Mouse (Mus musculus) hindbrain, embryonic 15.5 days (tissue): ENCODE measurements around the gene Mettl6. TPM values are rescaled to one million over a fixed set of nuclear protein-coding genes. Genes with fewer than 3 reads are reported as not detected.

Experiments
- ATAC-seq: fragments of 200-750 bp; cut with Nextera tagmentation; 2 replicates; pipeline ENCODE4 v1.8.0; 2017; ENCODE audit warnings: low read depth, moderate number of reproducible peaks, moderate TSS enrichment; ENCODE audit not compliant: low FRiP score
- H3K27ac ChIP-seq: fragments of 300-500 bp; sonication (generic); replicated peaks from 2 replicates; pipeline ENCODE4 v1.5.1; 2015; ENCODE audit warnings: mild to moderate bottlenecking, inconsistent platforms
- H3K27me3 ChIP-seq: fragments of 300-500 bp; sonication (generic); 2 replicates; pipeline ENCODE4 v1.6.1; 2015; ENCODE audit warnings: control low read depth, inconsistent platforms
- H3K36me3 ChIP-seq: fragments of 300-500 bp; sonication (generic); 2 replicates; pipeline ENCODE4 v1.6.1; 2015; ENCODE audit warnings: control low read depth, inconsistent platforms
- H3K4me1 ChIP-seq: fragments of 300-500 bp; sonication (generic); replicated peaks from 2 replicates; pipeline ENCODE4 v1.6.1; 2015; ENCODE audit warnings: control low read depth, inconsistent platforms
- H3K4me2 ChIP-seq: fragments of 300-500 bp; sonication (generic); 2 replicates; pipeline ENCODE4 v1.6.1; 2015; ENCODE audit warnings: moderate library complexity, mild to moderate bottlenecking, inconsistent platforms
- H3K4me3 ChIP-seq: fragments of 300-500 bp; sonication (generic); 2 replicates; pipeline ENCODE4 v1.5.1; 2015; ENCODE audit warnings: mild to moderate bottlenecking, inconsistent platforms
- H3K9ac ChIP-seq: fragments of 300-500 bp; sonication (generic); 2 replicates; pipeline ENCODE4 v1.6.1; 2015; ENCODE audit warnings: inconsistent platforms
- H3K9me3 ChIP-seq: fragments of 300-500 bp; sonication (generic); 2 replicates; pipeline ENCODE4 v1.6.1; 2016; ENCODE audit warnings: control low read depth, inconsistent platforms
- WGBS: fragments of 180-500 bp; shearing (Covaris S2); methylation state at CpG from one replicate; pipeline ENCODE4 v1.1.7; 2015; 5-methylcytosine and 5-hydroxymethylcytosine counted together
- polyA plus RNA-seq: library from polyadenylated mRNA; unstranded; fragments of >200 nt; fragmentation: Nextera tagmentation; extraction: Ambion mirVana; gene quantifications from 2 replicates; pipeline ENCODE4 v1.2.1, GENCODE M21; 2015

The Mettl6 gene
- polyA plus RNA-seq, 1 experiment from 2014 or later, result 37.9 TPM

- Histone ChIP-seq H3K27me3 (no peaks in the 10 kb centered on the region), H3K4me2 (no peak overlapping the region), H3K4me1 (peaks cover 24% of the 10 kb centered on the region), H3K27ac (no peak overlapping the region), H3K9me3 (no peaks in the 10 kb centered on the region), H3K36me3 (no peaks in the 10 kb centered on the region), H3K9ac (no peak overlapping the region), H3K4me3 (no peak overlapping the region)
- WGBS, result 68% methylated on average over 8 of the region's 8 CpGs
- ATAC-seq, result no peak
Measured at GRCm38 (mm10) chr14:31437826-31438529, 56.9 kb downstream of the Mettl6 start.

- H3K4me2 ChIP-seq, result peak within 1 kb of the TSS; percentile 75
- peak within 1 kb of the TSS; percentile 83 for H3K9ac ChIP-seq
- H3K27ac ChIP-seq, result peak within 1 kb of the TSS; percentile 91
- no peaks in the 10 kb centered on the region for H3K9me3 ChIP-seq
- peak within 1 kb of the TSS; percentile 60 for H3K4me3 ChIP-seq
- WGBS, result 7% methylated on average over 49 of the region's 49 CpGs
- peak; percentile 94 for ATAC-seq
- no peaks in the 10 kb centered on the region for H3K27me3 ChIP-seq
- no peaks in the 10 kb centered on the region for H3K36me3 ChIP-seq
- H3K4me1 ChIP-seq, result peaks cover 36% of the 10 kb centered on the region
Measured at GRCm38 (mm10) chr14:31435930-31436693, 58.7 kb downstream of the Mettl6 start, which contains the start of gene Sh3bp5. Gene Sh3bp5 (minus strand): TSS chr14:31436078.

- Histone ChIP-seq H3K27ac (peak overlapping the region; percentile 91), H3K9ac (peak overlapping the region; percentile 83), H3K4me2 (peak overlapping the region; percentile 75), H3K27me3 (no peaks in the 10 kb centered on the region), H3K9me3 (no peaks in the 10 kb centered on the region), H3K4me1 (peaks cover 39% of the 10 kb centered on the region), H3K4me3 (peak overlapping the region; percentile 60), H3K36me3 (no peaks in the 10 kb centered on the region)
- WGBS, result under 1% methylated on average over 53 of the region's 53 CpGs
- ATAC-seq, result peak; percentile 81
Measured at GRCm38 (mm10) chr14:31435018-31435915, 59.6 kb downstream of the Mettl6 start.

- no peak for ATAC-seq
- 37% methylated on average over 5 of the region's 5 CpGs for WGBS
- 0 out of 2 replicates have a peak overlapping the region, but pooled peaks have one; percentile 6 for H3K27ac ChIP-seq
- peak overlapping the region; percentile 75 for H3K4me2 ChIP-seq
- H3K9me3 ChIP-seq, result no peaks in the 10 kb centered on the region
- peak overlapping the region; percentile 83 for H3K9ac ChIP-seq
- no peaks in the 10 kb centered on the region for H3K36me3 ChIP-seq
- H3K4me3 ChIP-seq, result peak overlapping the region; percentile 60
- no peaks in the 10 kb centered on the region for H3K27me3 ChIP-seq
- peaks cover 39% of the 10 kb centered on the region for H3K4me1 ChIP-seq
Measured at GRCm38 (mm10) chr14:31434426-31434825, 60.4 kb downstream of the Mettl6 start.

GRCm38 (mm10) chr14:31433851-31434360, 60.9 kb downstream of the Mettl6 start:
- Histone ChIP-seq H3K9ac (peak overlapping the region; percentile 83), H3K27ac (no peak overlapping the region), H3K4me3 (peak overlapping the region; percentile 60), H3K36me3 (no peaks in the 10 kb centered on the region), H3K9me3 (no peaks in the 10 kb centered on the region), H3K4me1 (peaks cover 43% of the 10 kb centered on the region), H3K27me3 (no peaks in the 10 kb centered on the region), H3K4me2 (peak overlapping the region; percentile 75)
- no peak for ATAC-seq
- 17% methylated on average over 7 of the region's 7 CpGs for WGBS

- H3K9ac ChIP-seq, result 0 out of 2 replicates have a peak overlapping the region, but pooled peaks have one; percentile 83
- H3K27me3 ChIP-seq, result no peaks in the 10 kb centered on the region
- no peak overlapping the region for H3K27ac ChIP-seq
- H3K9me3 ChIP-seq, result no peaks in the 10 kb centered on the region
- peaks cover 51% of the 10 kb centered on the region for H3K4me1 ChIP-seq
- H3K36me3 ChIP-seq, result 0 out of 2 replicates have a peak, but pooled peaks cover 4% of the 10 kb centered on the region
- 70% methylated on average over 5 of the region's 5 CpGs for WGBS
- no peak for ATAC-seq
- no peak overlapping the region for H3K4me3 ChIP-seq
- H3K4me2 ChIP-seq, result peak overlapping the region; percentile 75
Measured at GRCm38 (mm10) chr14:31433126-31433525, 61.7 kb downstream of the Mettl6 start.

DNA sequence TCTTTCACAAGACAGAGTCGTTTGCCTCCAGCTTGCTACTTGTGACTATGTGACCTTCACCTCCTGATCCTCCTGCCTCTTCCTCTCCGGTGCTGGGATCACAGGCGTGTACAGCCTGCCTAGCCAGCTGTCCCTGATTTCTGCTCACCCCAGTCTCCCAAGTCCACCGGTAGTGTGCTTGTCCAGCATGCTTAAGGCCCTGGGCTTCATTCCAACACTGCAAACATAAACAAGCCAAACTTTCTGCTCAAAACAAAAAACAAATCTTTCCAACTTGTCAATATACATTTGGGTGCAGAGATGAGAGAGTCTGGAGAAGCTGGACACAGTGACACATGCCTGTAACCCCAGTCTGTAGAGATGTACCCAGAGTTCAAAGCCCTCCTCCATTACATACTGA, 62.4 kb downstream of the Mettl6 start:
- H3K36me3 ChIP-seq, result peaks cover 10% of the 10 kb centered on the region
- no peaks in the 10 kb centered on the region for H3K27me3 ChIP-seq
- H3K9ac ChIP-seq, result no peak overlapping the region
- H3K4me1 ChIP-seq, result peaks cover 54% of the 10 kb centered on the region
- H3K9me3 ChIP-seq, result no peaks in the 10 kb centered on the region
- peak overlapping the region; percentile 29 for H3K4me2 ChIP-seq
- H3K27ac ChIP-seq, result no peak overlapping the region
- H3K4me3 ChIP-seq, result no peak overlapping the region
- no peak for ATAC-seq
- 51% methylated on average over 4 of the region's 4 CpGs for WGBS

GRCm38 (mm10) chr14:31431789-31432330, 63.0 kb downstream of the Mettl6 start:
- Histone ChIP-seq H3K27ac (no peak overlapping the region), H3K4me3 (no peak overlapping the region), H3K27me3 (no peaks in the 10 kb centered on the region), H3K36me3 (peaks cover 16% of the 10 kb centered on the region), H3K4me1 (peaks cover 54% of the 10 kb centered on the region), H3K9ac (no peak overlapping the region), H3K4me2 (no peak overlapping the region), H3K9me3 (no peaks in the 10 kb centered on the region)
- ATAC-seq, result no peak
- WGBS, result 93% methylated on average over 3 of the region's 3 CpGs

DNA sequence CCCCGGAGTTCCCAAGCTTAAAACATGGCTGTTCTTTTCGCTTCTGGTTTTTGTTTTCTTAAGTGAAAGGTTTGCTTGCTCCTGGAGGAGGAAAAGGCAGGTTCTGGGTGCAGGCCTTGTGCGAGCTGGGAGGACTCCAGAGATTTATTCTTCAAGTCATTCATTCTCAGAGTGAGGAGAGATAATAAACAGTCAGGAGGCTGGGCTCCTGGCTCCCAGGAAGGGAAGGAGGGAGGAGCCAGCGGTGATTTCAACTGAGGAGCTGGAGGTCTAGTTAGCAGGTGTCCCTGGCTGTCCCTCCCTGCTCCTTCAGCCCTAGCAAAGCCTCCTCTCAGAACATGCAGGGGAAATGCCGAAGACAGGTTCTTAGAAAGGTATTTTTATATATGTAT, 65.8 kb downstream of the Mettl6 start:
- Histone ChIP-seq H3K4me1 (peaks cover 43% of the 10 kb centered on the region), H3K36me3 (peaks cover 34% of the 10 kb centered on the region), H3K9me3 (no peaks in the 10 kb centered on the region), H3K9ac (no peak overlapping the region), H3K4me3 (no peak overlapping the region), H3K27ac (no peak overlapping the region), H3K27me3 (no peaks in the 10 kb centered on the region), H3K4me2 (no peak overlapping the region)
- ATAC-seq, result no peak
- WGBS, result 63% methylated on average over 5 of the region's 5 CpGs

DNA sequence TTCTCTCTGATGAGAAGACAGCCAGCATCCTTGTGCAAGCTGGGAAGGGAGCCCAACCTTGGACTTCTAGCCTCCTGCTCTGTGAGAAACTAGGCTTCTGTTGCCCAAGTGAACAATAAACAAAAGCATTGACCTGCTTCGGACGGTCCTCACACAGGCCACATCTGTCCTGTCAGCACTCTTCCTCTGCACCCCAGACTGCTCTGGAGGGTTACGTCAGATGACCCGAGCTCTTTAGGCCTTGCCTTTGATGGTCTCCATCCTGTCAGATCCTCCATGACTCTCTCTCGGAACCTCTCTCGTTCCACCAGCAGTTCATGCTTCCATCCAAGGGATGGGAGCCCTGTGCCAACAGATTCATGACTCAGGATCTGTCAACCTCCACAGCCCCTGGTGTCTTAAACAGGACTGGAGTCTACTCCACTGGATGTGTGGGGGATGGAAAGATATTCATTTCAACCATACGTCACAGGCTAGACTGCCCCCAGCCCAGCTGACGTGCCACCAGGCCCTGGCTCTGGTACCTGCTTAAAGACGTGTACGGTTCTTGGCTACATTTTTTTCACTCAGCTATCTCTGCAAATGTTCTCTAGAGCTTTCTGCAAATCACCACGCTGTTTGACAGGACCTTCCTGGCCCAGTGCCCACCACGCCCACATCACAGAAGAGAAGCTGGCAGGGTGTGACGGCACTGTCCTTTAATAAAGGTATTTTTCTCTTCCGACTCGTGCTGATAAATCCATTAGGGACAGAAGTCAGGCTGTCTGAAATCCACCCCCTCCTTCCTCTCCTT, 66.4 kb downstream of the Mettl6 start:
- Histone ChIP-seq H3K27me3 (no peaks in the 10 kb centered on the region), H3K27ac (no peak overlapping the region), H3K9ac (no peak overlapping the region), H3K9me3 (no peaks in the 10 kb centered on the region), H3K4me2 (no peak overlapping the region), H3K36me3 (peaks cover 36% of the 10 kb centered on the region), H3K4me3 (no peak overlapping the region), H3K4me1 (peaks cover 43% of the 10 kb centered on the region)
- no peak; the same call in 1 of the 2 replicates for ATAC-seq
- WGBS, result 65% methylated on average over 15 of the region's 15 CpGs
